Mouse (Mus musculus) limb, embryonic 10.5 days (tissue): ENCODE measurements at regions not wholly inside any gene's neighbourhood (a gene's known extent, or its start where the extent isn't known, plus 50 kb on each side); places are given as distances from the start of the nearest gene placed in this dataset.

Experiments used
- DNase-seq: peaks from one replicate; pipeline ENCODE4 v3.0.0-alpha.2; 2017; ENCODE audit warnings: low spot score
- H3K27ac ChIP-seq: fragments of 300-500 bp; sonication (generic); 2 replicates; pipeline ENCODE4 v1.5.1; 2016; ENCODE audit warnings: mild to moderate bottlenecking
- H3K27me3 ChIP-seq: fragments of 300-500 bp; sonication (generic); 2 replicates; pipeline ENCODE4 v1.6.1; 2016; ENCODE audit warnings: low read depth, mild to moderate bottlenecking; ENCODE audit not compliant: poor library complexity, severe bottlenecking
- H3K36me3 ChIP-seq: fragments of 300-500 bp; sonication (generic); 2 replicates; pipeline ENCODE4 v1.6.1; 2016; ENCODE audit warnings: mild to moderate bottlenecking, moderate library complexity
- H3K4me1 ChIP-seq: fragments of 300-500 bp; sonication (generic); 2 replicates; pipeline ENCODE4 v1.6.1; 2016
- H3K4me3 ChIP-seq: fragments of 300-500 bp; sonication (generic); 2 replicates; pipeline ENCODE4 v1.5.1; 2016; ENCODE audit warnings: mild to moderate bottlenecking, moderate library complexity
- H3K9me3 ChIP-seq: fragments of 300-500 bp; sonication (generic); replicated peaks from 2 replicates; pipeline ENCODE4 v1.6.1; 2016; ENCODE audit warnings: mild to moderate bottlenecking
- WGBS: fragments of 180-500 bp; shearing (Covaris S2); methylation state at CpG from one replicate; pipeline ENCODE4 v1.1.7; 2016; 5-methylcytosine and 5-hydroxymethylcytosine counted together

GRCm38 (mm10) chr11:117538732-117539131, 54.6 kb downstream of the Gm11733 start:
- Histone ChIP-seq H3K4me1 (peaks cover 55% of the 10 kb centered on the region), H3K36me3 (no peaks in the 10 kb centered on the region), H3K27me3 (peaks cover 13% of the 10 kb centered on the region; the same call in 1 of the 2 replicates), H3K9me3 (no peaks in the 10 kb centered on the region), H3K4me3 (no peak overlapping the region), H3K27ac (no peak overlapping the region)
- WGBS: 76% methylated on average over 5 of the region's 5 CpGs
- DNase-seq: no peak

DNA sequence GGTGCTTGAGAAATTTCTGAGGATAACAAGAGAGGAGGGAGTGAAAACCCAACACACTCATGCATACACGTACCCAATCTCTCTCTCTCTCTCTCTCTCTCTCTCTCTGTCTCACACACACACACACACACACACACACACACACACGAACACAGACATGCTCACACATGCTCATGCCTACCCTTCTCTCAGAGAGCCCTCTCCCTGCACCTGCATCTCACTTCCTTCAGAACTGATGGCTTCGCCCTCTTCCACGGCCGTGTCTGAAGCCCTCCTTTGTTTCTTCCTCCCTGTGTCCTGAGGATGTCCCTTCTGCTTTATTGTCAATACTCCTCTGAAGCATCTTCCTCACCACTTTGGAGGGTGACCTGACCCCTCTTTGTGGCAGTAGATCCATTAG, 56.4 kb downstream of the Gm11733 start:
- DNase-seq: no peak
- peak overlapping the region; percentile 28; the same call in 1 of the 2 replicates for H3K27ac ChIP-seq
- 59% methylated on average over 5 of the region's 5 CpGs for WGBS
- H3K36me3 ChIP-seq: no peaks in the 10 kb centered on the region
- H3K9me3 ChIP-seq: no peaks in the 10 kb centered on the region
- H3K4me1 ChIP-seq: peaks cover 48% of the 10 kb centered on the region
- peaks cover 9% of the 10 kb centered on the region; the same call in 1 of the 2 replicates for H3K27me3 ChIP-seq
- no peak overlapping the region for H3K4me3 ChIP-seq

DNA sequence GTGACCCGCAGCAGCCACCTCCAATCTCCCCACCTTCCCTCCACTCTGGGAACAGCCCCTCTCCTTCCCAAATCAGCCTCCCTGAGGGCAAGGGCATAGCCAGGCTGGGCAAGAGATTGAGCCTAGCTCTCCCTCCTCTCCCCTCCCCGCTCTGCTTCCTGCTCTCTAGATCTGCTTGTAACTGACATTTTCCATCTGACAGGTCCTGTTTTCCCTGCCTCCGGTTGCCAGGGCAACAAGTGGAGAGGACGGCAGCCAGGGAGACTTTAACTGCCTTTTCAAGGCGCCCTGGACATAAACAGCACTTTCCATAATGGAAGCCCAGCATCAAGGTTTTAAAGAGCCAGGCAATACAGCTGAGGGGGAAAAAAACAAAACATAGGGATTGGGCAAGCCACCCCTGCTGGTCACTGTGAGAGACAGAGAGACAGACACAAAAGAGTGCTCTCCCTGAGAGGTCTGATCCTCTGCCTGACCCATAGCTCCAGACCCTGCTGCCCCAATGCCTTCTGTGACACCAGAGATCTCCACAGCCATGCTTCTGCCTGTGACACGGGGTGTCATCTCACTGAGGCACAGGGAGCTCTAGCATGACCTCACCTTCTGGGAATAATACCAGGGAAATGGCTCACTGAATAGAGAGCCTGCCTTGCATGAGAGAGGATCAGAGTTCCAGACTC, 57.2 kb downstream of the Gm11733 start:
- H3K27me3 ChIP-seq: peaks cover 15% of the 10 kb centered on the region; the same call in 1 of the 2 replicates
- H3K4me1 ChIP-seq: peaks cover 40% of the 10 kb centered on the region
- H3K9me3 ChIP-seq: no peaks in the 10 kb centered on the region
- H3K27ac ChIP-seq: peak overlapping the region; percentile 64; the same call in 1 of the 2 replicates
- H3K4me3 ChIP-seq: no peak overlapping the region
- 7% methylated on average over 6 of the region's 6 CpGs for WGBS
- DNase-seq: peak; percentile 71
- no peaks in the 10 kb centered on the region for H3K36me3 ChIP-seq

GRCm38 (mm10) chr11:117543191-117543590, 59.0 kb downstream of the Gm11733 start:
- WGBS: 42% methylated on average over 6 of the region's 6 CpGs
- no peak for DNase-seq
- Histone ChIP-seq H3K27ac (peak overlapping the region; percentile 53; the same call in 1 of the 2 replicates), H3K4me1 (peaks cover 30% of the 10 kb centered on the region), H3K4me3 (no peak overlapping the region), H3K27me3 (peaks cover 16% of the 10 kb centered on the region; the same call in 1 of the 2 replicates), H3K36me3 (no peaks in the 10 kb centered on the region), H3K9me3 (no peaks in the 10 kb centered on the region)

DNA sequence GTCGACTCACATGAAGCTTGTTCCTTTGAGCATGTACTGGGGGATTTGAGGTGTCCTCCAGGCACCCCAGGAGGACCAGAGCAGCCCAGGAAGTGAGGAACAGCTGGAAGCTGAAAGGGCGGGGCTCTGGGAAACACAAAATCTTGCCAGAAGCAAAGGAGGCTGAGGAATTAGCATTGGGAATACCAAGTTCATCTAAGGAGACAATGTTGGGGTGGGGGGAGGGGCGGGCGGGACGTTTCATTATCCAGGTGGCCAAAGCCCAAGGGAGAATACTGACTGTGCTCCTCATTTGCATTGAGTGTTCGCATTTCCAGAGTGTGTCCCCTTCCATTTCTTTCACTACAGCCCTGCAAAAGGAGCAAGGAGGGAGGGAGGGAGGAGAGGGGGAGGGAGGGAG, 60.3 kb downstream of the Gm11733 start:
- peaks cover 30% of the 10 kb centered on the region for H3K4me1 ChIP-seq
- WGBS: 36% methylated on average over 6 of the region's 6 CpGs
- no peak overlapping the region for H3K27ac ChIP-seq

DNA sequence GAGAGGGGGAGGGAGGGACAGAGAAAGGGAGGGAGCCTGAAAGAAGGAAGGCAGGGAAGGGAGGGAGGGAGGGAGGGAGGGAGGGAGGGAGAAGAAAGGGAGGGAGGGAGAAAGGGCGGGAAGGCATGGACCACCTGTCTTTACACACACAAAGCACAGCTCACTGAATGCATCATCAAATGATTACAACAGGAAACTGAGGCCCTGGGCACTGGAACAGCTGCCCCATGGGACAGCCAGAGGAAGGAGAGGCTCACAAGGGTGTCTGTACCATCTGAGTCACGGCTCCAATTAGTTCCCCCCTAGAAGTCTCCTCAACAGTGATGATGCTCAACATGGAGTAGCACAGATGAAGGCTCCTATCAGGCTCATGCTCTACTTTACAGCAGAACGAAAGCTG, 60.8 kb downstream of the Gm11733 start:
- no peaks in the 10 kb centered on the region for H3K9me3 ChIP-seq
- WGBS: 65% methylated on average over 3 of the region's 3 CpGs
- 0 out of 2 replicates have a peak overlapping the region, but pooled peaks have one; percentile 5 for H3K27ac ChIP-seq
- H3K4me1 ChIP-seq: peaks cover 30% of the 10 kb centered on the region
- H3K27me3 ChIP-seq: peaks cover 16% of the 10 kb centered on the region; the same call in 1 of the 2 replicates
- no peak overlapping the region for H3K4me3 ChIP-seq
- H3K36me3 ChIP-seq: no peaks in the 10 kb centered on the region
- DNase-seq: no peak

More for the DNA sequence above, 60.3 kb downstream of the Gm11733 start:
- Histone ChIP-seq H3K27me3 (peaks cover 16% of the 10 kb centered on the region; the same call in 1 of the 2 replicates), H3K9me3 (no peaks in the 10 kb centered on the region), H3K4me3 (no peak overlapping the region), H3K36me3 (no peaks in the 10 kb centered on the region)
- DNase-seq: no peak

GRCm38 (mm10) chr11:117551926-117552325, 67.8 kb downstream of the Gm11733 start:
- Histone ChIP-seq H3K9me3 (no peaks in the 10 kb centered on the region), H3K4me3 (no peak overlapping the region), H3K27me3 (0 out of 2 replicates have a peak, but pooled peaks cover 4% of the 10 kb centered on the region), H3K27ac (no peak overlapping the region), H3K4me1 (peaks cover 23% of the 10 kb centered on the region), H3K36me3 (no peaks in the 10 kb centered on the region)
- no peak for DNase-seq
- 93% methylated on average over 5 of the region's 5 CpGs for WGBS

GRCm38 (mm10) chr11:117552430-117552969, 68.3 kb downstream of the Gm11733 start:
- Histone ChIP-seq H3K4me1 (peaks cover 26% of the 10 kb centered on the region), H3K36me3 (no peaks in the 10 kb centered on the region), H3K4me3 (no peak overlapping the region), H3K27me3 (0 out of 2 replicates have a peak, but pooled peaks cover 4% of the 10 kb centered on the region), H3K9me3 (no peaks in the 10 kb centered on the region), H3K27ac (no peak overlapping the region)
- 90% methylated on average over 8 of the region's 8 CpGs for WGBS
- DNase-seq: no peak

GRCm38 (mm10) chr11:117554111-117554510, 69.9 kb downstream of the Gm11733 start:
- 0 out of 2 replicates have a peak overlapping the region, but pooled peaks have one; percentile 25 for H3K27ac ChIP-seq
- DNase-seq: no peak
- H3K36me3 ChIP-seq: no peaks in the 10 kb centered on the region
- no peaks in the 10 kb centered on the region for H3K9me3 ChIP-seq
- 0 out of 2 replicates have a peak, but pooled peaks cover 2% of the 10 kb centered on the region for H3K27me3 ChIP-seq
- WGBS: 59% methylated on average over 10 of the region's 10 CpGs
- H3K4me3 ChIP-seq: no peak overlapping the region
- H3K4me1 ChIP-seq: peaks cover 29% of the 10 kb centered on the region

- Histone ChIP-seq H3K27ac (no peak overlapping the region), H3K27me3 (no peaks in the 10 kb centered on the region), H3K4me1 (peaks cover 23% of the 10 kb centered on the region), H3K36me3 (no peaks in the 10 kb centered on the region), H3K4me3 (no peak overlapping the region), H3K9me3 (no peaks in the 10 kb centered on the region)
- WGBS: 85% methylated on average over 16 of the region's 16 CpGs
- no peak for DNase-seq
Observed at GRCm38 (mm10) chr11:117557474-117558381, 73.6 kb downstream of the Gm11733 start.

DNA sequence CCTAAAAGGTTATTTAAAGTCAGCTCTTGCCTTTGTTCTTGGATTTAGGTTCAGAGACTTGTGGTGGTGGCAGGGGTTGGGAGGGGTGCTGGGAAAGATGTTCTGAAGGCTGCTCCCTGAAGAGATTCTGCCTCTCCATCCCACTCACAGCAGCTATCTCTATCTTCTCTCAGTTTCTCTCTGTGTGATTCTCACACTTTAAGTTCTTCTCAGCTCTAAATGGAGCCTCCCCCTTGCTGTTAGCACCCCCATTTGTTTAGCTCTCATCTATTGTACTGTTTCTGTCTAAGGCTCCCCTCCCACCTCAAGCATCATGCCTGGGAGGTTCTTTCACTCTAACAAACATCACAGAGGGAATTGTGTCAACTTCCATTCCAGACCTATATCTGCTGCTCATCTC, 75.7 kb downstream of the Gm11733 start:
- Histone ChIP-seq H3K4me1 (peaks cover 15% of the 10 kb centered on the region), H3K36me3 (no peaks in the 10 kb centered on the region), H3K4me3 (no peak overlapping the region), H3K27ac (no peak overlapping the region), H3K27me3 (no peaks in the 10 kb centered on the region), H3K9me3 (no peaks in the 10 kb centered on the region)
- no peak for DNase-seq

DNA sequence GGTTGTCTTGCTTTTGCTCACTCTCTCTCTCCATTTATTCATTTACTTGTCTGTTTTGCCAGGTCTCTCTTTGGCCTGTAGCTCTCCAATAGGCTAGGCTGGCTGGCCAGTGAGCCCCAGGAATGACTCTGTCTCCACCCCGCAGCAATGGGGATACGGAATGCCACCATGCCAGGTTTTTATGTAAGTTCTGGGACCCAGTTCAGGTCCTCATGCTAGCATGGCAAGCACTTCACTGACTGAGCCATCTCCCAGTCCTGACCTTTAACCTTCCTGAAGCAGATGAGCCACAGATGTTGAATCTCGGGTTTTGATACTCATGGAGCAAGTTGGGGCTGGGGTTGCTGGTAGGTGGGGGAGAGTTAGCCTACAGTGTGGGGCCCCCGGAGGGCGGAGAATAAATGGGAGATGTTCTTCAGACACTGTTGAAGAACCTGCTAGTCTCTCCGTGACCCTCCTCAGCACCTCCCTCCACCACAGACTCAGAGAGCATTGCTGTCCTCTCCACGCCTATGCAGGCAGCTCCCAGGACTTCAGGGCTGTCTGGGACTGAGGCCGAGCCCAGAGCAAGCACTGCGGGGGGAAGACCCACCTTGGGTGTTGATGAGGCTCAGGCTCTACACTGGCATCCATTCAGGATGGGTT, 83.9 kb downstream of the Gm11733 start:
- no peaks in the 10 kb centered on the region for H3K9me3 ChIP-seq
- no peak overlapping the region for H3K27ac ChIP-seq
- no peak overlapping the region for H3K4me3 ChIP-seq
- no peak for DNase-seq
- no peaks in the 10 kb centered on the region for H3K36me3 ChIP-seq
- H3K27me3 ChIP-seq: no peaks in the 10 kb centered on the region
- H3K4me1 ChIP-seq: peaks cover 21% of the 10 kb centered on the region
- 84% methylated on average over 9 of the region's 9 CpGs for WGBS
